Mouse (Mus musculus) MEL (cell line): ENCODE measurements at regions not wholly inside any gene's neighbourhood (a gene's known extent, or its start where the extent isn't known, plus 50 kb on each side); places are given as distances from the start of the nearest gene placed in this dataset.

Source experiments
- DNase-seq: peaks from one replicate; pipeline ENCODE4 v3.0.0; 2011; ENCODE audit warnings: low read depth, low spot score
- H3K27ac ChIP-seq: 2 replicates; pipeline ENCODE4 v1.5.1; 2012; ENCODE audit warnings: low read depth, mild to moderate bottlenecking, control low read depth, low read length, moderate library complexity; ENCODE audit not compliant: control insufficient read depth
- H3K27me3 ChIP-seq, 2 experiments: fragments of 150-350 bp in 1 of 2; sonication (generic) in 1 of 2; 2 replicates each; pipeline ENCODE4 v1.6.1; 2012; ENCODE audit warnings: low read length in 2 of 2, mild to moderate bottlenecking in 2 of 2, improper control_type of control experiment in 1 of 2, moderate library complexity in 1 of 2; ENCODE audit not compliant: insufficient read depth in 2 of 2, control insufficient read depth in 1 of 2
- H3K36me3 ChIP-seq, 2 experiments: 2 replicates each; pipeline ENCODE4 v1.6.1; 2012 to 2014; ENCODE audit warnings: low read length in 2 of 2, improper control_type of control experiment in 1 of 2, inconsistent platforms in 1 of 2, mild to moderate bottlenecking in 1 of 2; ENCODE audit not compliant: insufficient read depth in 2 of 2, control insufficient read depth in 1 of 2
- H3K4me1 ChIP-seq, 2 experiments: fragments of 150-350 bp in 1 of 2; sonication (generic) in 1 of 2; 2 replicates each; pipeline ENCODE4 v1.6.1; 2012; ENCODE audit warnings: low read length in 2 of 2, improper control_type of control experiment in 1 of 2, mild to moderate bottlenecking in 1 of 2; ENCODE audit not compliant: insufficient read depth in 2 of 2, control insufficient read depth in 1 of 2
- H3K4me3 ChIP-seq, 2 experiments: fragments of 150-350 bp in 1 of 2; sonication (generic) in 1 of 2; 2 replicates each; pipeline ENCODE4 v1.5.1; 2012; ENCODE audit warnings: low read depth in 2 of 2, low read length in 2 of 2, mild to moderate bottlenecking in 2 of 2, moderate library complexity in 2 of 2, control low read depth in 1 of 2, improper control_type of control experiment in 1 of 2; ENCODE audit not compliant: control insufficient read depth in 1 of 2, insufficient read depth in 1 of 2
- H3K79me2 ChIP-seq: 2 replicates; pipeline ENCODE4 v1.6.1; 2012; ENCODE audit warnings: mild to moderate bottlenecking, low read length, moderate library complexity; ENCODE audit not compliant: control insufficient read depth, poor library complexity, insufficient read depth
- H3K9ac ChIP-seq: 2 replicates; pipeline ENCODE4 v1.6.1; 2012; ENCODE audit warnings: low read depth, mild to moderate bottlenecking, control low read depth, low read length, moderate library complexity; ENCODE audit not compliant: control insufficient read depth, poor library complexity, severe bottlenecking
- H3K9me3 ChIP-seq: fragments of 150-350 bp; sonication (generic); replicated peaks from 2 replicates; pipeline ENCODE4 v1.6.1; 2012; ENCODE audit warnings: mild to moderate bottlenecking, low read length, improper control_type of control experiment, moderate library complexity; ENCODE audit not compliant: insufficient read depth
- BHLHE40 ChIP-seq: IDR thresholded peaks from 2 replicates; pipeline ENCODE4 v1.6.1; 2012; ENCODE audit warnings: low read depth, mild to moderate bottlenecking, inconsistent platforms, low read length, improper control_type of control experiment, borderline replicate concordance
- CHD2 ChIP-seq: IDR thresholded peaks from 2 replicates; pipeline ENCODE4 v1.6.1; 2011; ENCODE audit warnings: low read length, improper control_type of control experiment
- CTCF ChIP-seq, 3 experiments: IDR thresholded peaks in 2 of 3; conservative IDR thresholded peaks in 1 of 3; 2 replicates each; pipeline ENCODE4 v1.5.1; 2011 to 2012; ENCODE audit warnings: low read length in 3 of 3, low read depth in 2 of 3, mild to moderate bottlenecking in 2 of 3, improper control_type of control experiment in 1 of 3, inconsistent platforms in 1 of 3, mixed read lengths in 1 of 3, moderate library complexity in 1 of 3; ENCODE audit not compliant: control insufficient read depth in 1 of 3, insufficient read depth in 1 of 3, poor library complexity in 1 of 3, severe bottlenecking in 1 of 3
- E2F4 ChIP-seq: IDR thresholded peaks from 2 replicates; pipeline ENCODE4 v1.6.1; 2011; ENCODE audit warnings: low read depth, low read length, improper control_type of control experiment, borderline replicate concordance
- GABPA ChIP-seq: IDR thresholded peaks from 2 replicates; pipeline ENCODE4 v1.6.1; 2012; ENCODE audit warnings: low read depth, mild to moderate bottlenecking, inconsistent platforms, low read length, improper control_type of control experiment, moderate library complexity
- GATA1 ChIP-seq: IDR thresholded peaks from 2 replicates; pipeline ENCODE4 v1.6.1; 2011; ENCODE audit warnings: low read depth, low read length, improper control_type of control experiment
- HCFC1 ChIP-seq: IDR thresholded peaks from 2 replicates; pipeline ENCODE4 v1.6.1; 2012; ENCODE audit warnings: low read depth, mild to moderate bottlenecking, inconsistent platforms, low read length, improper control_type of control experiment, moderate library complexity
- JUND ChIP-seq: IDR thresholded peaks from 2 replicates; pipeline ENCODE4 v1.6.1; 2011; ENCODE audit warnings: low read depth, mild to moderate bottlenecking, improper control_type of control experiment, low read length
- KAT2A ChIP-seq: conservative IDR thresholded peaks from 2 replicates; pipeline ENCODE4 v1.6.1; 2012; ENCODE audit warnings: low read depth, low read length, improper control_type of control experiment, inconsistent platforms
- MXI1 ChIP-seq: IDR thresholded peaks from 2 replicates; pipeline ENCODE4 v1.6.1; 2011; ENCODE audit warnings: mild to moderate bottlenecking, low read depth, low read length, improper control_type of control experiment
- NRF1 ChIP-seq: IDR thresholded peaks from 2 replicates; pipeline ENCODE4 v1.6.1; 2014; ENCODE audit warnings: low read depth, mild to moderate bottlenecking, inconsistent platforms, low read length, improper control_type of control experiment, moderate library complexity; ENCODE audit not compliant: poor library complexity, insufficient read depth, severe bottlenecking
- POLR2A ChIP-seq, 2 experiments: IDR thresholded peaks; 2 replicates each; pipeline ENCODE4 v1.6.1; 2011 to 2012; ENCODE audit warnings: low read length in 2 of 2, mild to moderate bottlenecking in 2 of 2, control low read depth in 1 of 2, improper control_type of control experiment in 1 of 2, low read depth in 1 of 2, moderate library complexity in 1 of 2; ENCODE audit not compliant: control insufficient read depth in 1 of 2, insufficient read depth in 1 of 2, poor library complexity in 1 of 2
- POLR2AphosphoS5 ChIP-seq: IDR thresholded peaks from 2 replicates; pipeline ENCODE4 v1.6.1; 2012; ENCODE audit warnings: low read depth, borderline replicate concordance, mild to moderate bottlenecking, inconsistent platforms, low read length, moderate library complexity, mixed read lengths
- RAD21 ChIP-seq: IDR thresholded peaks from 2 replicates; pipeline ENCODE4 v1.6.1; 2011; ENCODE audit warnings: mild to moderate bottlenecking, low read depth, low read length, improper control_type of control experiment
- RCOR1 ChIP-seq: IDR thresholded peaks from 2 replicates; pipeline ENCODE4 v1.6.1; 2012; ENCODE audit warnings: low read depth, mild to moderate bottlenecking, inconsistent platforms, low read length, improper control_type of control experiment
- SIN3A ChIP-seq: IDR thresholded peaks from 2 replicates; pipeline ENCODE4 v1.6.1; 2012; ENCODE audit warnings: low read length, improper control_type of control experiment, inconsistent platforms
- SMC3 ChIP-seq: IDR thresholded peaks from 2 replicates; pipeline ENCODE4 v1.6.1; 2011; ENCODE audit warnings: low read depth, low read length, improper control_type of control experiment
- TBP ChIP-seq: IDR thresholded peaks from 2 replicates; pipeline ENCODE4 v1.8.0; 2011; ENCODE audit warnings: low read depth, low read length, improper control_type of control experiment
- TCF12 ChIP-seq: IDR thresholded peaks from 2 replicates; pipeline ENCODE4 v1.6.1; 2014; ENCODE audit warnings: low read depth, mild to moderate bottlenecking, inconsistent platforms, low read length, improper control_type of control experiment, moderate library complexity
- ZNF384 ChIP-seq: IDR thresholded peaks from 2 replicates; pipeline ENCODE4 v1.6.1; 2012; ENCODE audit warnings: low read depth, mild to moderate bottlenecking, inconsistent platforms, low read length, improper control_type of control experiment

GRCm38 (mm10) chr4:48842777-48843214 is 179.5 kb downstream of the Cavin4 start:
- Histone ChIP-seq H3K79me2 (no peaks in the 10 kb centered on the region), H3K9me3 (no peaks in the 10 kb centered on the region), H3K4me1 (no peaks in the 10 kb centered on the region), H3K36me3 (no peaks in the 10 kb centered on the region), H3K4me3 (no peak overlapping the region), H3K9ac (no peak overlapping the region), H3K27me3 (no peaks in the 10 kb centered on the region), H3K27ac (no peak overlapping the region)
- no peak for DNase-seq
- no peak for TF ChIP-seq POLR2A (IDR thresholded peaks at IDR 0.05; ENCODE audit: control insufficient read depth in 1 of 2, insufficient read depth in 1 of 2, low read depth in 1 of 2, low read length in 2 of 2, poor library complexity in 1 of 2)
- no peak for TF ChIP-seq CTCF (IDR thresholded peaks at IDR 0.05 in 2 of 3, conservative IDR thresholded peaks at IDR 0.05 in 1 of 3; ENCODE audit: control insufficient read depth in 1 of 3, insufficient read depth in 1 of 3, low read depth in 2 of 3, low read length in 3 of 3, poor library complexity in 1 of 3, severe bottlenecking in 1 of 3)
- no peak for TF ChIP-seq RCOR1
- TF ChIP-seq GATA1, result no peak
- no peak for TF ChIP-seq RAD21
- TF ChIP-seq SIN3A, result no peak
- no peak for TF ChIP-seq HCFC1
- TF ChIP-seq GABPA, result no peak
- no peak for TF ChIP-seq BHLHE40
- TF ChIP-seq SMC3, result no peak
- no peak for TF ChIP-seq NRF1
- no peak for TF ChIP-seq MXI1
- no peak for TF ChIP-seq KAT2A
- TF ChIP-seq, all 39 proteins: peak for 0

DNA sequence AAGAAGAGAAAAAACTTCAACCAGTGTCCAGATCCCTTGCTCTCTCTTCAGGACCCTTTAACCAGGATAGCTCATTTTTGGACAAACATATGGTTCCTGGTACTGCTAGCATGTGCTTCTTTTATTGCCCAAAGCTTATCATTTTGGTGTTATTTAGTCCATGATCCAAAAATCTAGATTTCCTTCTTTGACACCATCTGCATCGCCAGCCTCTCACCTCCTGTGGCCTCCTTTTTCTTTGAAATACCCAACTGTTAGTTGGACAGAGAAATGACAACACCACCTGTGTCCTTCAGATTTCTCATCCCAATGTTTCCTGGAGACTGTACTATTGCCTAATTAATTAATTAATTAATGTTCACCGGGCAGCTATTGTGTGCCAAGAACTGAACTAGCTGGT is 188.0 kb upstream of the Plppr1 start:
- Histone ChIP-seq H3K27me3 (no peaks in the 10 kb centered on the region), H3K4me3 (no peak overlapping the region), H3K79me2 (no peaks in the 10 kb centered on the region), H3K27ac (no peak overlapping the region), H3K9me3 (no peaks in the 10 kb centered on the region), H3K36me3 (no peaks in the 10 kb centered on the region), H3K9ac (no peak overlapping the region), H3K4me1 (no peaks in the 10 kb centered on the region)
- TF ChIP-seq BHLHE40 (no peak), JUND (no peak), TBP (no peak), GATA1 (no peak), CHD2 (no peak), POLR2AphosphoS5 (no peak), E2F4 (no peak), GABPA (no peak), ZNF384 (no peak), CTCF (IDR thresholded peaks at IDR 0.05 in 2 of 3, conservative IDR thresholded peaks at IDR 0.05 in 1 of 3; ENCODE audit: control insufficient read depth in 1 of 3, insufficient read depth in 1 of 3, low read depth in 2 of 3, low read length in 3 of 3, poor library complexity in 1 of 3, severe bottlenecking in 1 of 3) (no peak), TCF12 (no peak)
- no peak for DNase-seq
